Mouse (Mus musculus): ENCODE data around the gene Sox5. TPM values are rescaled to one million over a fixed set of nuclear protein-coding genes. Genes with fewer than 3 reads are reported as not detected.
A peak's percentile ranks its signal among the peaks of the same experiment; 100 is the strongest.

Sox5 gene
- total RNA-seq, 2 experiments from 2014 or later: 0.89 to 0.99 TPM

DNA sequence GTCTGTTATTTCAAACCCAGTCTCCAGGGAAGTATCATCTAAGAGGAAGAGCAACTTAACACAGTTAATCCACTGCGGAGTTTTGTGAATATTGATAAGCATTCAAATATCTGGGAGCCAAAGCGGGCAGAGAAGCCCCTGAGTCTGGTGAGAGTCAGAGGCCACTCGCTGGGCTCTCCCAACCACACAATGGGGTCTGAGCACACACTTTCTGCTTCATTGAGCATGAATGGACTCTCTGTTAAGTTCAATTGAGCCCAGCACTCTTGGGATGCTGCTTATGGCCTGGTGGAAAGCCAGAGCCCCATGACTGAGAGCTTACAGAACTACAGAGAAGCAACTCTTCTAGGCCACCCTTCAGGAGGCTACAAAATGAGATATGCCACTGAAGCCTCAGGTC, 221.6 kb downstream of the Sox5 start:
- Histone ChIP-seq H3K27ac (no peak overlapping the region), H3K4me3 (no peak overlapping the region)
- intact Hi-C loops (cut with DNase I): no loop called here
- no peak for TF ChIP-seq CTCF (IDR thresholded peaks at IDR 0.05)
- DNase-seq: no peak

DNA sequence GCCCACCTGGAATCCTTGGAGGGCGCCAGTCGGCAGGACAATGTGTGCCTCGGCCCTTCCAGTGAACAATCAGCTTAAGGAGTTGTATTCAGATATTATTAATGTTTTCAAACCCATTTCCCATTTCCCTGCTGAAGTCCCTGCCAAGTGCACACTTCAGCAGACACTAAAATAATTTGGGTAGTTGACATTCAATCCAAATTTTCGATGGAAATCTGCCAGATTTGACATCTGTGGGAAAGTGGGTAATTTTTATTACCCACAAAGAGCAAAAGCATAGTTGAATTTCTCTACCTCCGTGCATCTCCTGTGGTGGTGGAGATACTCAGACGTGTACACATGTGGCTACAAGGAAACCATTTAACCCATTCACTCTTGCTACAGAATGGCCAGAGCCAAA, 228.3 kb downstream of the Sox5 start:
- Histone ChIP-seq H3K4me3 (no peak overlapping the region), H3K27ac (no peak overlapping the region)
- no peak for TF ChIP-seq CTCF (IDR thresholded peaks at IDR 0.05)
- intact Hi-C loops (cut with DNase I): no loop called here
- DNase-seq: no peak

DNA sequence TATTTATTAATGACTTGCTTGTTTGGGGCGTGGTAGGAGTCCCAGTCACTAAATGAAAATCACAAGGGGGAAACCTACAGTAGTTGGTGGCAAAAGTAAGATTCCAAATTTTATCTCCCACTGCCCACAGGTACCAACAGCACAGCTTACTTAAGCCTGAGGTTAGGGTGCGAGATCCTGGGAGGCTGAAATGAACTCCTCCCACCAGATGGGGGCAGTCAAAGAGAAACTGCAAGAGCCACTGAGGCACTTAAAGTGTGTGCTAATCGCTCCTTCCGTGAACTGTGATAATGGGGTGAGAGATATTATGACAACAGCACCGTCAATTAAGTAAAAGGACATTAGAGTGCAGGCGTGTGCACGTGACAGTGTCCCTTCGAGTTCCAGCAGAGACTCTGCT, 232.8 kb downstream of the Sox5 start:
- intact Hi-C loops (cut with DNase I): no loop called here
- Histone ChIP-seq H3K4me3 (no peak overlapping the region), H3K27ac (no peak overlapping the region)
- TF ChIP-seq CTCF (IDR thresholded peaks at IDR 0.05): no peak
- no peak for DNase-seq

DNA sequence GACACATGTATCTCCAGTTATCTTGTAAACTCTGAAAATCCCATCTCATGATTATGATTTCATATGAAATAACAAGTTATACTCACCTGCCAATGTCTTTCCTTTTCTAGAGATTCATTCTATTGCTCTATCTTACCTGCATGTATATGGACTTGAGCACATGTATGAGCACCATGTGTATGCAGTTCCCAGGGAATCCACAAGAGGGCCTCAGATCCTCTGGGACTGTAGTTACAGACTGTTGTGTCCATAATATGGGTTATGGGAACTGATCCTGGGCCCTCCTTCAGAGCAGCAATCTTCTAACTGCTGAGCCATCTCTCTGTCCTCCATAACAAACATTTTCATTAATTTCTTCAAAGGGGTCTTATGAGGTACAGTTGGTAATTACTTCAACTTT, 234.6 kb downstream of the Sox5 start:
- Histone ChIP-seq H3K27ac (no peak overlapping the region), H3K4me3 (no peak overlapping the region)
- DNase-seq: no peak
- no peak for TF ChIP-seq CTCF (IDR thresholded peaks at IDR 0.05)
- intact Hi-C loops (cut with DNase I): no loop called here

DNA sequence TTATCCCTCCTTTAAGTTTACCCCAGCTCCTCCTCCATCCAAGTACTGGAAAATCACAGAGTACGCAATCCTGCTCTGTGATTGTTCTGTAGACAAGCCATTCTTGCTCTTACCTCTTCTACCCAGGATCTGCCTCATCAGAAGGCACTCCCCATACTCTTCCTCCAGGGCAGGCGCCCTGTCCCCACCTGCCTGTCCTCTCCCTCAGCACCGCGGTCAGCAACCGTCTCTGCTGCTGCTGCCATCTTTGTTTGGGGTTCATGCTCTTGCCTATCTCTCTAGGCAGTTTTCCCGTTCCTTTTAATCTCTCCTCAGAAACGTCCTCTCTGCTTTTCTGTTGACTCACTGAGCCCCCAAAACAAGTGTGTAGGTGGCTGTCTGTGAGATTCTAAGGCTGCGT, 236.2 kb downstream of the Sox5 start:
- intact Hi-C loops (cut with DNase I): no loop called here
- DNase-seq: no peak
- Histone ChIP-seq H3K4me3 (no peak overlapping the region), H3K27ac (no peak overlapping the region)
- TF ChIP-seq CTCF (IDR thresholded peaks at IDR 0.05): no peak

DNA sequence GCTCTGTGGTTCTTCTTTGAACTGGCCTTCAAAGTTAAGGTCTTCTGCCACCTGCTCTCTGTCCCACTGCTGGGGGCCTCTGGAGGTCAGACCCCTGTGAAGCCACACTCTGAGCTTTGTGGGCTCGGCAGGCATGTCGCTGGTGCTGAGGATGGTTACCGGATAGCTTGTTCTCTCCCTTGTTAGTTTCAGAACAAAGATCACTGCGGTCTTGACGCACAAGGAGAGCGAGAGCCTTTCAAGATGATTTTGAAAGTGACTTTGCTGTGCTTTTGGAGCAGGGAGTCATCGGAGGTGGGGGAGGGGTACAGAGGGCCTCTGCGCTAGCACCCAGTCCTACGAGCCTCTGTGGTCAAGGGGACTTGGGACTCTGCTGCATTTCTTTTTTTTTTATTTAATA, 240.5 kb downstream of the Sox5 start:
- no peak for TF ChIP-seq CTCF (IDR thresholded peaks at IDR 0.05)
- DNase-seq: no peak
- Histone ChIP-seq H3K27ac (no peak overlapping the region), H3K4me3 (no peak overlapping the region)
- intact Hi-C loops (cut with DNase I): no loop called here

DNA sequence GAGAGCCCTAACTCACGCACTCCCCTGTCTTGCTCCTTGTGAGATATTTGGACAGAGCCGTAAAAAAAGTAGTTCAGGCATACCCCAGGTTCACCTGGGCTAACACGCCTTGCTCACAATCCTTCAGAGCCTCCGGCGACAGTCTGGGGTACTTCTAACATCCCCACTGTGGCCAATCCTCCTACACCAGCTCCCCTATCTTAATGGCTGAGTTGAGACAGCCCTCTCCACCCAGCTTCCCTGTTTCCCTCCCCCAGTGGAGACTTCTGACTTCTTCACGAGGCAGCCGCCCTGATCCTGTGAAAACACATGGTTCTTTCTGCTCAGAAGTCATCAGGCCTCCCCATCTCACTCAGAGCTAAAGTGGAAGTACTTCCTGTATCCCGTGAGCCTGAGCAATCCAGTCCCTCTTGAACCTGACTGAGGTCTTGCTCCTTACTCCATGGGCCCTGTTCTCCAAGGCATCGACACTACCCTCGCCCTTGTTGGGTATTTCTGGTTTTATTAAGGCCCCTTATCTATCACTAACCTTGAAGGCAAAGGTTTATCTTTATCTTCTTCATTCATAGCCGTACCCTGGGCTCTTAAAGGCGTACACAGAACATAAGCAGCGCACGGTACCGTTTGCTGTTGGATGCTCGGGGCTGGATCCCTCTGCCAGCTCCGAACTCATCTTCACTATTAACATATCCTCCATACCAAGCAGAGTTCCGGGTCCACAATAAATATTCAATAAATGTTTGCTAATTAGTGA, 242.2 kb downstream of the Sox5 start:
- intact Hi-C loops (cut with DNase I): no loop called here
- no peak for DNase-seq
- Histone ChIP-seq H3K4me3 (no peak overlapping the region), H3K27ac (no peak overlapping the region)
- no peak for TF ChIP-seq CTCF (IDR thresholded peaks at IDR 0.05)

DNA sequence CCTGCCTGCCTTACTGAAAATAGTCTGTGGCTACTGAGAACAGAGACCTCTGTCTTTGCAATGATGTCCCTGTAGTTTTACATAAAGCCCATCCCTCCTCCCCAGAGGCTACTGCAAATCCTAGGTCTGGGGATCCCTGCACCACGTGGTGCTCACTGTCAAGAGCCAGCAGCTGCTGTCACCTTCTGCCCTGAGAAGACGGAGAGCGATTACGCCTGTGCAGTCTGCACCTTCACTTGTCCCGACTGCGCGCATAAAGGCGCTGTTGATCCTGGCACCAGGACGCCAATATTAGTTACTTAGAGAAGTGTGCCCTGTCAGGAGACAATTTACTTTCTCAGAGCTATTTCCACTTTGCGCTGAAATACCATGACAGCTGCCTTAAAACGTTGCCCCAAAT, 258.3 kb downstream of the Sox5 start:
- Histone ChIP-seq H3K4me3 (no peak overlapping the region), H3K27ac (no peak overlapping the region)
- DNase-seq: no peak
- TF ChIP-seq CTCF (IDR thresholded peaks at IDR 0.05): no peak
- intact Hi-C loops (cut with DNase I): no loop called here

DNA sequence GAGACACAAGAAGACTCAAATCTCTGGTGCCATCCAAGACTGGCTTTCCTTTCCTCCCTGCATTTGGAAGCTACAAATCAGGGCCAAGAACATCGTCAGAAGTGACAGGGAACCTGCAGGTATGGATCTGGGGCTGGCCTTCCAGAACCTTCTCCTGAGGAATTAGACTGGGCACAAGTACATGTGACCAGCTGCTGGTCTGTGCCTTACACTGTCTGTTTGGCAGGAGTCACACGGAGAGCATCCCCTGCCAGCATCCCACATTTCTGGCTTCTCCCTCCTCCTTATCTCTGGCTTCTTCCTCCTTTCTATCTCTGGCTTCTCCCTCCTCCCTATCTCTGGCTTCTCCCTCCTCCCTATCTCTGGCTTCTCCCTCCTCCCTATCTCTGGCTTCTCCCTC, 263.0 kb downstream of the Sox5 start:
- intact Hi-C loops (cut with DNase I): no loop called here
- no peak for DNase-seq
- Histone ChIP-seq H3K27ac (no peak overlapping the region), H3K4me3 (no peak overlapping the region)
- TF ChIP-seq CTCF (IDR thresholded peaks at IDR 0.05): no peak

DNA sequence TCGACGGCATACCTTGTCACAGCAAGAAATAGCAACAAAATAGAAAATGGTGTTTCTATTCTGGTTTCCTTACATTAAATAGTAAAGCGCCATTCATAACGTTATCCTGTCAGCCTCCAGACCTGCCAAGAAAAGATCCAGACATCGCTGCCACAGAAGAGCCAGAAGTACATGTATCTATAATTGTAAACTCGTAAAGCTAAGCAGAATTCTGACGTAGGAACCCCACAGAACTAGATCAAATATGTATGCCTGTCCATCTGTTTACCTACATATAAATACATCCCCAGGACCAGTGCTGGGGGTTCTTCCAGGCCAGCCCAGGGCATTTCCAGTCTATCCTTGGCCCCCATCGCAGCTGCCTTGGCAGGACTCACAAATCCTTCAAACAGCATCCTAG, 265.9 kb downstream of the Sox5 start:
- intact Hi-C loops (cut with DNase I): no loop called here
- no peak overlapping the region for H3K4me3 ChIP-seq
- TF ChIP-seq CTCF (IDR thresholded peaks at IDR 0.05): no peak
- H3K27ac ChIP-seq: no peak overlapping the region
- DNase-seq: no peak

DNA sequence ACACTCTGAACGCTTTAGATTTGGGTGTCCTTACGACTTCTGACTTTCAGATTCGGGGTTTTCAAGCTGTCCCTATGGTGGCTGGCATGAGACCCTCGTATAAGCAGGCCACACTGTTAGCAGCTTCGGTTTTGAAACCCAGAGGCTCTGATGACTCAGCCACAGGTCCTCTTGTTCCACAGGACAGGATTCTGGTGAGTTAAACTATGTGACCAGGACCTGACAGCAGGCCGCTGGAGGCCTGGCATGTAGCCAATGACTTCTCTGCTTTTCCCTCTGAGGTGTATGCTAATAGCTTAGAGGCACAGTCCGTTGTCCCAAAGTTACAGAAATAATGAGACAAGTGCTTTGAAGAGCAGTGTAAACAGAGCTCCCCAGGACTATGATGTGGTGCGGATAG, 268.0 kb downstream of the Sox5 start:
- DNase-seq: peak; percentile 24
- TF ChIP-seq CTCF (IDR thresholded peaks at IDR 0.05): no peak
- Histone ChIP-seq H3K4me3 (no peak overlapping the region), H3K27ac (no peak overlapping the region)
- intact Hi-C loops (cut with DNase I): no loop called here

DNA sequence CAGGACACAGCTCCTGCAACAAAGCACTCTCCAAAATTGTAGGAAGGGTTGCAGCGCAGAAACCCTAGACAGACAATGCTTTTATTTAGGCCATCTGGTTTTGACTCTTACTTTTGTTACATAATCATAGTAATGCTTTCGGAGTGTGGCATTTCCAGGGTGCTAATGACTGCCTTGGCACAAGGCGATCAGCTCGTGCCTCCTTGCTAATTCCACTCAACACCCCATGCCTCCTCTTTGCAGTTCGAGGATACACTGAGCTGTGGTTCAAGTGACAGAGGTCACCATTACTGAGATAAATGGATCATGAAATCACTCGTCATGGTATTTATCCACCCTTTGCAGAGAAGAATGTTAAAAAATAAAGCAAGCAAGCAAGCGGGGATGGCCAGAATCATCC, 269.9 kb downstream of the Sox5 start:
- intact Hi-C loops (cut with DNase I): no loop called here
- H3K4me3 ChIP-seq: no peak overlapping the region
- no peak overlapping the region for H3K27ac ChIP-seq
- DNase-seq: no peak
- TF ChIP-seq CTCF (IDR thresholded peaks at IDR 0.05): no peak

DNA sequence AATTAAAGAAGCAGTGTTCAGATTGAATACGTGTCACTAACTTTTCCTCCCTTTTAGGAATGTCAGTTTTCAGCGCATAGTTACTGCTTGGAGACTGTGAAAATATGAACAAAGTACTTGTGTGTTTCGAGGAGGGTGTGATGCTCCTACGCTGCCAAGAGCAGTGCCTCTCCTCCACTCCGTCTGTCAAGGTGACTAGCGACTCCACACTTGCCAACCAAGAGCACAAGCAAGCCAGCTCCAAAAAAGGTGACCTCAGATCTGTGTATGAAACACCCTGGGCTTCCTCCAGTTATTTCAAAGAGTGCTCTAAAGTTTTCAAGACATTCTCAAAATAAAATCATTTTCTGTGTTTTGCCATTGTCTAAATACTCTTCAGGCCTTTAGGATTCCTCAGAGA, 271.6 kb downstream of the Sox5 start:
- TF ChIP-seq CTCF (IDR thresholded peaks at IDR 0.05): no peak
- Histone ChIP-seq H3K4me3 (no peak overlapping the region), H3K27ac (no peak overlapping the region)
- DNase-seq: no peak
- intact Hi-C loops (cut with DNase I): no loop called here

DNA sequence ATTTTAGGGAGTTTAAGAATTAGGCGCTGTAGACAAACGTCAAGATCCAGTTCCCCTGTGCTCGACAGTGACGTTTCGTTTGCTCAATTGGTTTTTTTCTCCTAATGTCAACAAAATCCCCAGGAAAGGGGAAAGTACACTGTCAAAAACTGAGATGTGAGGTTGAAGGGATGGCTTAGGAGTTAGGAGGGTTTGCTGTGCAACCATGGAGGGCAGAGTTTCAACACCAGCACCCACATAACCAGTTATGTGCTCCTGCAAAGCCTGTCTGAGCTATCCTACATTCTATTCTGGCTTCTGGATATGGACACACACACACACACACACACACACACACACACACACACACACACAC, 277.6 kb downstream of the Sox5 start:
- intact Hi-C loops (cut with DNase I): no loop called here
- no peak for TF ChIP-seq CTCF (IDR thresholded peaks at IDR 0.05)

More for the DNA sequence above, 277.6 kb downstream of the Sox5 start:
- no peak for DNase-seq
- Histone ChIP-seq H3K27ac (no peak overlapping the region), H3K4me3 (no peak overlapping the region)
